Mouse (Mus musculus): Measurements from ENCODE around the gene Sh3bp1.

- TF ChIP-seq CTCF (IDR thresholded peaks at IDR 0.05; ENCODE audit: insufficient read depth, low read depth, low read length), result no peak
- no peak for TF ChIP-seq POLR2A (IDR thresholded peaks at IDR 0.05; ENCODE audit: insufficient read depth, low read depth, low read length)
Observed at GRCm38 (mm10) chr15:78948152-78948725, 48.7 kb downstream of the Sh3bp1 start.

All from olfactory bulb, adult 2 months (tissue).